Mouse (Mus musculus) CH12.LX (cell line): Measurements from ENCODE around the gene Rbck1. TPM values are rescaled to one million over a fixed set of nuclear protein-coding genes. Genes with fewer than 3 reads are reported as not detected.

Experiments used
- DNase-seq: peaks from one replicate; pipeline ENCODE4 v3.0.0-alpha.2; 2013; ENCODE audit errors: extremely low read depth
- H3K27ac ChIP-seq: 2 replicates; pipeline ENCODE4 v1.5.1; 2012; ENCODE audit warnings: low read depth, mild to moderate bottlenecking, control low read depth, moderate library complexity; ENCODE audit not compliant: insufficient read depth
- H3K27me3 ChIP-seq: replicated peaks from 2 replicates; pipeline ENCODE3; 2012; ENCODE audit warnings: inconsistent platforms
- H3K36me3 ChIP-seq, 2 experiments: replicated peaks in 1 of 2; 2 replicates each; pipeline versions ENCODE3 to v1.6.1; 2012; ENCODE audit warnings: inconsistent platforms in 1 of 2, low read length in 1 of 2, mild to moderate bottlenecking in 1 of 2, mixed read lengths in 1 of 2, moderate library complexity in 1 of 2; ENCODE audit not compliant: control insufficient read depth in 1 of 2, insufficient read depth in 1 of 2
- H3K4me1 ChIP-seq, 2 experiments: 2 replicates each; pipeline ENCODE4 v1.6.1; 2012; ENCODE audit warnings: inconsistent platforms in 1 of 2, moderate library complexity in 1 of 2; ENCODE audit not compliant: insufficient read depth in 2 of 2, control insufficient read depth in 1 of 2
- H3K4me2 ChIP-seq: 2 replicates; pipeline ENCODE4 v1.6.1; 2012; ENCODE audit warnings: low read depth, mild to moderate bottlenecking, control low read depth; ENCODE audit not compliant: poor library complexity, insufficient read depth, severe bottlenecking
- H3K4me3 ChIP-seq, 3 experiments: fragments of 150-350 bp in 1 of 3; sonication (generic) in 1 of 3; replicated peaks in 1 of 3; 2 replicates each; pipeline versions ENCODE3 to v1.5.1; 2011 to 2012; ENCODE audit warnings: low read depth in 2 of 3, low read length in 2 of 3, mild to moderate bottlenecking in 2 of 3, moderate library complexity in 2 of 3, control low read depth in 1 of 3, improper control_type of control experiment in 1 of 3, inconsistent platforms in 1 of 3, mixed read lengths in 1 of 3; ENCODE audit not compliant: poor library complexity in 1 of 3
- H3K79me2 ChIP-seq: replicated peaks from 2 replicates; pipeline ENCODE4 v1.6.1; 2012; ENCODE audit warnings: mild to moderate bottlenecking, moderate library complexity; ENCODE audit not compliant: control insufficient read depth, poor library complexity, insufficient read depth, severe bottlenecking; ENCODE audit errors: extremely low read depth
- H3K9ac ChIP-seq: 2 replicates; pipeline ENCODE4 v1.6.1; 2012; ENCODE audit warnings: low read depth, mild to moderate bottlenecking, control low read depth, moderate library complexity; ENCODE audit not compliant: insufficient read depth
- H3K9me3 ChIP-seq: replicated peaks from 2 replicates; pipeline ENCODE3; 2012; ENCODE audit warnings: low read length, inconsistent platforms, mixed read lengths
- CHD1 ChIP-seq: IDR thresholded peaks from 2 replicates; pipeline ENCODE4 v1.6.1; 2012; ENCODE audit warnings: low read depth, low read length, improper control_type of control experiment, inconsistent platforms
- CHD2 ChIP-seq: IDR thresholded peaks from 2 replicates; pipeline ENCODE4 v1.6.1; 2011; ENCODE audit warnings: low read length, improper control_type of control experiment
- CTCF ChIP-seq, 2 experiments: IDR thresholded peaks in 1 of 2; conservative IDR thresholded peaks in 1 of 2; 2 replicates each; pipeline ENCODE4 v1.5.1; 2011 to 2012; ENCODE audit warnings: low read depth in 2 of 2, low read length in 2 of 2, improper control_type of control experiment in 1 of 2, inconsistent platforms in 1 of 2, mild to moderate bottlenecking in 1 of 2, moderate library complexity in 1 of 2
- ELF1 ChIP-seq: IDR thresholded peaks from 2 replicates; pipeline ENCODE4 v1.6.1; 2014; ENCODE audit warnings: low read depth, mild to moderate bottlenecking, inconsistent platforms, low read length, improper control_type of control experiment
- ETS1 ChIP-seq: conservative IDR thresholded peaks from 2 replicates; pipeline ENCODE4 v1.6.1; 2012; ENCODE audit warnings: low read depth, mild to moderate bottlenecking, inconsistent platforms, low read length, improper control_type of control experiment, moderate library complexity
- GABPA ChIP-seq: IDR thresholded peaks from 2 replicates; pipeline ENCODE4 v1.6.1; 2012; ENCODE audit warnings: low read depth, low read length, improper control_type of control experiment, inconsistent platforms; ENCODE audit not compliant: insufficient replicate concordance
- IRF4 ChIP-seq: IDR thresholded peaks from 2 replicates; pipeline ENCODE4 v1.6.1; 2014; ENCODE audit warnings: low read depth, mild to moderate bottlenecking, inconsistent platforms, low read length, improper control_type of control experiment
- JUN ChIP-seq: IDR thresholded peaks from 2 replicates; pipeline ENCODE4 v1.6.1; 2011; ENCODE audit warnings: low read depth, mild to moderate bottlenecking, low read length, improper control_type of control experiment, moderate library complexity; ENCODE audit not compliant: insufficient read depth
- JUND ChIP-seq: conservative IDR thresholded peaks from 2 replicates; pipeline ENCODE4 v1.6.1; 2011; ENCODE audit warnings: low read depth, low read length, improper control_type of control experiment
- KAT2A ChIP-seq: IDR thresholded peaks from 2 replicates; pipeline ENCODE4 v1.6.1; 2012; ENCODE audit warnings: low read length, improper control_type of control experiment, inconsistent platforms; ENCODE audit not compliant: insufficient replicate concordance
- MAFK ChIP-seq: IDR thresholded peaks from 2 replicates; pipeline ENCODE4 v1.6.1; 2011; ENCODE audit warnings: low read length, improper control_type of control experiment; ENCODE audit not compliant: insufficient replicate concordance
- MAX ChIP-seq: IDR thresholded peaks from 2 replicates; pipeline ENCODE4 v1.6.1; 2011; ENCODE audit warnings: low read length, improper control_type of control experiment
- MAZ ChIP-seq: IDR thresholded peaks from 2 replicates; pipeline ENCODE4 v1.6.1; 2012; ENCODE audit warnings: low read depth, mild to moderate bottlenecking, inconsistent platforms, low read length, improper control_type of control experiment, moderate library complexity
- MEF2A ChIP-seq: IDR thresholded peaks from 2 replicates; pipeline ENCODE4 v1.6.1; 2014; ENCODE audit warnings: low read depth, mild to moderate bottlenecking, inconsistent platforms, low read length, improper control_type of control experiment, borderline replicate concordance
- MXI1 ChIP-seq: IDR thresholded peaks from 2 replicates; pipeline ENCODE4 v1.6.1; 2011; ENCODE audit warnings: mild to moderate bottlenecking, low read depth, low read length, improper control_type of control experiment
- MYC ChIP-seq: IDR thresholded peaks from 2 replicates; pipeline ENCODE4 v1.6.1; 2011; ENCODE audit warnings: low read depth, mild to moderate bottlenecking, improper control_type of control experiment, low read length
- NELFE ChIP-seq: IDR thresholded peaks from 2 replicates; pipeline ENCODE4 v1.6.1; 2011; ENCODE audit warnings: low read depth, low read length, improper control_type of control experiment
- NRF1 ChIP-seq: IDR thresholded peaks from 2 replicates; pipeline ENCODE4 v1.6.1; 2014; ENCODE audit warnings: low read depth, mild to moderate bottlenecking, inconsistent platforms, low read length, improper control_type of control experiment, moderate library complexity
- PAX5 ChIP-seq: IDR thresholded peaks from 2 replicates; pipeline ENCODE4 v1.6.1; 2012; ENCODE audit warnings: low read length, inconsistent platforms, mixed read lengths
- POLR2A ChIP-seq: IDR thresholded peaks from 2 replicates; pipeline ENCODE4 v1.6.1; 2011; ENCODE audit warnings: low read depth, mild to moderate bottlenecking, improper control_type of control experiment, low read length
- POLR2AphosphoS2 ChIP-seq: IDR thresholded peaks from 2 replicates; pipeline ENCODE4 v1.6.1; 2011; ENCODE audit warnings: low read depth, low read length, improper control_type of control experiment
- RAD21 ChIP-seq: IDR thresholded peaks from 2 replicates; pipeline ENCODE4 v1.6.1; 2011; ENCODE audit warnings: low read depth, mild to moderate bottlenecking, low read length, improper control_type of control experiment, moderate library complexity
- TBP ChIP-seq: conservative IDR thresholded peaks from 2 replicates; pipeline ENCODE4 v1.6.1; 2011; ENCODE audit warnings: low read depth, low read length, improper control_type of control experiment
- TCF12 ChIP-seq: IDR thresholded peaks from 2 replicates; pipeline ENCODE4 v1.6.1; 2014; ENCODE audit warnings: low read depth, mild to moderate bottlenecking, inconsistent platforms, low read length, improper control_type of control experiment
- UBTF ChIP-seq: IDR thresholded peaks from 2 replicates; pipeline ENCODE4 v1.6.1; 2012; ENCODE audit warnings: low read depth, mild to moderate bottlenecking, inconsistent platforms, low read length, improper control_type of control experiment, moderate library complexity
- USF1 ChIP-seq: IDR thresholded peaks from 2 replicates; pipeline ENCODE4 v1.6.1; 2014; ENCODE audit warnings: low read depth, mild to moderate bottlenecking, inconsistent platforms, low read length, improper control_type of control experiment
- USF2 ChIP-seq: conservative IDR thresholded peaks from 2 replicates; pipeline ENCODE4 v1.6.1; 2011; ENCODE audit warnings: low read depth, low read length, improper control_type of control experiment
- ZKSCAN1 ChIP-seq: IDR thresholded peaks from 2 replicates; pipeline ENCODE4 v1.6.1; 2012; ENCODE audit warnings: low read depth, inconsistent platforms, low read length, improper control_type of control experiment, borderline replicate concordance
- ZNF384 ChIP-seq: IDR thresholded peaks from 2 replicates; pipeline ENCODE4 v1.6.1; 2012; ENCODE audit warnings: low read depth, low read length, improper control_type of control experiment, inconsistent platforms
- dilution Hi-C: fragments of 300-500 bp; cut with MboI; formaldehyde crosslinking; loops from 2 replicates; pipeline ENCODE4 v1.14.3; 2020; ENCODE audit warnings: low sequenced_read_pairs; ENCODE audit not compliant: extremely low pct_unique_long_range_greater_than_20kb, extremely low pct_ligation_motif_present
- in situ Hi-C: fragments of 300-500 bp; cut with MboI; formaldehyde crosslinking; loops from 3 replicates; pipeline ENCODE4 v1.14.3; 2019; ENCODE audit warnings: low sequenced_read_pairs, low pct_ligation_motif_present, low pct_unique_long_range_greater_than_20kb, mixed read lengths
- polyA plus RNA-seq: library from polyadenylated mRNA; unstranded; fragments of >175 nt; gene quantifications from 2 replicates; pipeline ENCODE4 v1.2.1, GENCODE M21; 2012; ENCODE audit warnings: low read depth; ENCODE audit not compliant: insufficient read length
- total RNA-seq, 2 experiments: library from RNA; depleted of rRNA; stranded (reverse); fragments of 300-350 nt in 1 of 2; fragments of >200 nt in 1 of 2; gene quantifications; 2 replicates each; pipeline ENCODE4 v1.2.3; 2012 to 2014

Gene Rbck1
- total and polyA plus RNA-seq, 3 experiments, result 109 to 143 (median 134) TPM

DNA sequence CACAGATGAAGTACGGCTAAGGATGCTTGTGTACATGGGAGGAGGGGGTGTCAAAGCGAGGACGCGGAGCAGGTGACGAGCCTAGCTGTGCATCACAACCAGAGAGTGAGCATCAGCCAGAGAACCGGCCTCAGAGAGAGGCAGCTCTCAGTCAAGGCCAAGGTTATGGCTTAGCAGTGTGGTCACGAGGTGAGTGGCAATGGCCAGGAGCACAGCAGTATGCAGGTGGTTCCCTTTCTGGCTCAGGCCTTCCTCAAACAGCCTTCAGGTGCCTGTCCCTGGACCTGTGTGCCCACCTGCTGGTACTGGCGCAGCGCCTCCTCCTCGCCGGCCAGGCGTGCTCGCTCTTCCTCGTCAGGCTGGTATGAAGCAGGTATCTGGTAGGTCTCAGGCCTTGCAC lies 8.5 kb downstream of the Rbck1 start:
- Histone ChIP-seq H3K4me2 (no peak overlapping the region), H3K79me2 (no peaks in the 10 kb centered on the region), H3K9me3 (no peaks in the 10 kb centered on the region), H3K4me3 (no peak overlapping the region), H3K9ac (no peak overlapping the region), H3K36me3 (peaks cover 84 to 98% of the 10 kb centered on the region in 2 experiments), H3K27ac (no peak overlapping the region), H3K4me1 (peaks cover 0 to 17% of the 10 kb centered on the region in 2 experiments; a peak in 2 of 4 replicates), H3K27me3 (no peaks in the 10 kb centered on the region)
- in situ Hi-C loops (no loop called here), dilution Hi-C loops (no loop called here)
- DNase-seq, result no peak
- TF ChIP-seq MYC (no peak), ETS1 (no peak), MAZ (no peak), JUND (no peak), USF2 (no peak), MEF2A (no peak), POLR2AphosphoS2 (no peak), CHD1 (no peak), IRF4 (no peak), JUN (no peak), TBP (no peak), MAX (no peak), ZKSCAN1 (no peak), TCF12 (no peak), PAX5 (no peak), USF1 (no peak)

DNA sequence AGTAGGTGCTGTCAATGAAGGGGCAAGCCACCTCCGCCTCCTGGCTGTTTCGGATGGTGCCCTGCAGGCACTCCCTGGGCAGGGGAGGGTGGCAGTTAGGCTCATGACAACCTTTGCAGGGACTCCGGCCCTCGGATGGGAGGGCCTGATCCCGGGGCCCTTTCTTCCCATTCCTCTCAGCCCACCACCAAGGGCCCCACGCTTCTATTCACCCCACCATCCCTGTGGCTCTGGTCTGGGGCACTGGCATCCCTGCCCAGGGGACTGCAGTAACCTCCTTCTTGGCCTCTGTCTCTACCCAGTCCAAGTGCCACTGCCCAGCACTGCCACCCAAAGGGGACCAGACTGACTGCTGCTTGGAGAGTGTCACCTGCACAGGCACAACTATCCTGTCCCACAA lies 10.3 kb downstream of the Rbck1 start:
- peaks cover 82 to 97% of the 10 kb centered on the region in 2 experiments for H3K36me3 ChIP-seq
- peaks cover 0 to 7% of the 10 kb centered on the region in 2 experiments; a peak in 2 of 4 replicates for H3K4me1 ChIP-seq
- no peaks in the 10 kb centered on the region for H3K9me3 ChIP-seq
- TF ChIP-seq JUND (no peak), CTCF (conservative IDR thresholded peaks at IDR 0.05 in 1 of 2, IDR thresholded peaks at IDR 0.05 in 1 of 2; ENCODE audit: low read depth in 2 of 2, low read length in 2 of 2) (no peak), NELFE (no peak), RAD21 (no peak), POLR2A (no peak), ELF1 (no peak), CHD2 (no peak), ETS1 (no peak), CHD1 (no peak), ZNF384 (no peak), MXI1 (no peak), UBTF (no peak), GABPA (no peak), KAT2A (no peak), ZKSCAN1 (no peak), NRF1 (no peak), MAFK (no peak), MAX (no peak)
- in situ Hi-C loops, result no loop called here
- H3K79me2 ChIP-seq, result no peaks in the 10 kb centered on the region
- dilution Hi-C loops, result no loop called here
- no peak overlapping the region for H3K27ac ChIP-seq
- no peak overlapping the region for H3K9ac ChIP-seq
- no peak overlapping the region for H3K4me2 ChIP-seq
- no peak for DNase-seq
- no peak overlapping the region for H3K4me3 ChIP-seq
- H3K27me3 ChIP-seq, result no peaks in the 10 kb centered on the region
